Mouse (Mus musculus) left cerebral cortex, postnatal 4 days (tissue): Measurements from ENCODE around the gene Tpk1. TPM values are rescaled to one million over a fixed set of nuclear protein-coding genes. Genes with fewer than 3 reads are reported as not detected.

Experiments used
- DNase-seq: peaks from one replicate; pipeline ENCODE4 v3.0.0-alpha.2; 2022
- intact Hi-C: fragments of 180-260 bp; cut with DNase I; formaldehyde crosslinking; loops from one replicate; pipeline ENCODE4 v1.15.1; 2025
- total RNA-seq, 2 experiments: library from RNA; stranded (reverse); gene quantifications; 2 replicates each; pipeline ENCODE4 v1.2.3; 2021

Tpk1 gene
- total RNA-seq, 2 experiments from 2014 or later: 3.9 to 6.0 TPM

DNA sequence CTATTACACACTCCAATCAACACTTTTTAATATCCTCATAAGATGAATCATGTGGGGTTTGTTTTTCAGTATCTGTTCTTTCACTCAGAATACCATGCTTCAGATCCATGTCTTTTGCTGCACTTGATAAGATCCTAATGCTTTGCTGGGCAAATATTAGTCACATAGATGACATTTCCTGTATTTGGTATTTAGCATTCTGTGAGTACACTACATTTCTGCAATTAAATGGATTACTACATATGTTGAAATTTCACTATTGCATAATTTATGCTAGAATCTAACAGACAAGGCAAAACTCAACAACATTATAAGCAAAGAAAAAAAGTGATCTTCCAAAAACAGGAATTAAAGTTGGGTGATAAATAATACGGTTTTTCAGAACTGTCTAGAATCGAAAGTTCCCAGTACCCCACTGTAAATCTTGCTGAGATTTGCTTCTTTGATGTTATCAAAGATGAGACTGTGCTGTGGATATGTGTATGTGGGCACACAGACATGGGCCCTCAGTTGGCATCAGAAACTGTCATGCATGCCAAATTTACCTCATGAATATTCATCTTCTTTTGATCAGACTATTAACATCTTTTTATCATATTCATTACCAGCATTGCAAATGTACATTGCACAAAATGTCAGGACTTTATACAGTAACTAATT lies 203.8 kb downstream of the Tpk1 start:
- DNase-seq: peak; percentile 33
- intact Hi-C loops: no loop called here

DNA sequence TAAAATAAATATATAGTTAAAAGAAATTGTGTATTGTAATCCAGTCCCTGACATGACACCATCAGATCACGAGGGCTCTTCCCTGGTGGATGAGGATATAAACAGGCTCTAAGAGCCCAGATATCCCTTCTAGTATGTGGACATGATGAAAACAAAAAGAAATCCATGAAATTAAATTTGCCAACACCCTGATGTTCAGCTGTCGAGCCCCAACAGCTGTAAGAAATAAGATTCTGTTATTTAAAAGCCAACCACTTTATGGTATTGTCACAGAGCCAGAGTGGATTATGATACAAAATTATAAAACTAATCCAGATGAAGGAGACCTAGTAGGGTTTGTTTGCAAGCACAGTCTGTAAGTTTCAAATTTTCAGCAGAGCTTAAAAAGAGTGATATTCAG lies 207.0 kb downstream of the Tpk1 start:
- no peak for DNase-seq
- intact Hi-C loops: no loop called here

DNA sequence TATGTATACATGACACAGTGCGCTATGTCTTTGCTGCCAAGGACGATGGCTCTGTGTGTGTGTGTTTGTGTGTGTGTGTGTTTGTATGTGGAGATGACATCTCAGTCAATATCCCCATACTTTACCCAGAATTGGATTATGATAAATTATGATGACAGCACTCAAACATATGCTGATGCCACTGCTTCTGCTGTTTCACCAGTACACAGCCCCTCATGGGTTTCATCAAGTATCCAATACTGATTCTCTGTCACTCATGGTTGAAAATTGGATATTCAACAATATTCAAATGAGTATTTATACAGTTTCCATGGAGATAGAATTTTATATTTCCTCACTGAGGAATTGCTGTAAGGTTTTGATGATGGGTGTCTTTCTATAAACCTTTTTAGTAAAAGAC lies 208.1 kb downstream of the Tpk1 start:
- intact Hi-C loops: no loop called here
- no peak for DNase-seq

- DNase-seq: no peak
These were observed 216.6 kb downstream of the Tpk1 start for GRCm38 (mm10) chr6:43449498-43449897.

DNA sequence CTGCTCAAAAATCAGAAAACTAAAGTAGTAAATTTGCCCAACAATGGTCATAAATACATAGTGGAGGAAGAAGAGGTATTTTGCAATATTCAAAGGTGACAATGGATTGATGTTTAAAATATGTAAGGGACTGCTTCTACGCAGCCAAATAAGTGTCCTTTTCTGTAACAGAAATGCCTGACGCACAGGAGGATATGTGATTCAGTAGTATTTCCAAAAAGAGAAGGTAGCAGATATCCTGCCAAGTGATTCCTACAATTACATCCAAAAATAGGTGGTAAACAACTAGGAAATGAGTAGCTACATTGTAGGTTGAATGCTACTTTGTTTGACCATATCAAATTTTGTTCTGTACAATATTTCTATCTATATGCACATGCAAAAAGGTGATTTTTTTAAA lies 220.2 kb downstream of the Tpk1 start:
- intact Hi-C loops: no loop called here
- DNase-seq: no peak

More at GRCm38 (mm10) chr6:43449498-43449897, 216.6 kb downstream of the Tpk1 start:
- intact Hi-C loops: no loop called here

DNA sequence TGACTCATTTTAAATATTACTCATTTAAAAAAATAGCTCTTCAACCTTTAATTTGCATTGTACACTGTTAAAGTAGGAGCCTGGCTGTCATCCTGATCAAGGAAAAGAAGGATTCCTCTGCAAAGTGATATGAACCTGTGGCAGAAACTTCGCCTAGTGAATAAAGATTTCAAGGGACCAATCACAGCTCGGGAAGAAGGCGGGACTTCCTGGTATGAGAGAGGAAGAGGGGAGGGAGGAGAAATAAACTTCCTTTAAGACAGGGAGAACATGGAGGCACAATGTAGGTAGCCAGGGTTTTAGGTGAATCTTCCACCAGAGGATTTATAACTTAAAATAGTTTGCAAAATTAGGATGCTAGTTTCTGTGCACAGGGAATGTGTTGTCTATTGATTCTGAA lies 223.9 kb downstream of the Tpk1 start:
- intact Hi-C loops: no loop called here
- DNase-seq: no peak

- intact Hi-C loops: no loop called here
- DNase-seq: peak; percentile 94
These were observed 230.0 kb downstream of the Tpk1 start for GRCm38 (mm10) chr6:43435987-43436541.

DNA sequence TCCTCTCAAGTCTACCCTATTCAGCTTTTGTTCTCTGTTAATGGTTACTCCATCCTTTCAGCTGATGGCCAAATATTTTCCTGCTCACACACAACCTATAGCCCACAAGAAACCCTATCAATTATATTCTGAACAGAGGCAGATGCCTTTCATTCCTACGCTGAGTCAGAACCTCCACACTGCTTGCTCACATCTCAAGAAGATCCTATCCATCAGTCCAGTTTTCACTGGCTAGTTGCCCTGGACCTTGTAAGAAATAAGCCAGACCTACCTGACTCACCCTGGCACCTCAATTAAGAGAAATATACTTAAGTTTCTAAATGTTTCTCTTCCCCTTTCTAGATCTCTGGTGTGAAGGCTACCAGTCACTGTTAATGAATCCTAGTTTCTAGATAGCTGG lies 231.7 kb downstream of the Tpk1 start:
- DNase-seq: no peak
- intact Hi-C loops: no loop called here

GRCm38 (mm10) chr6:43424978-43425377 lies 241.1 kb downstream of the Tpk1 start:
- DNase-seq: no peak
- intact Hi-C loops: no loop called here

- DNase-seq: no peak
- intact Hi-C loops: no loop called here
These were observed 245.6 kb downstream of the Tpk1 start for GRCm38 (mm10) chr6:43420358-43420979.

GRCm38 (mm10) chr6:43408949-43409348 lies 257.1 kb downstream of the Tpk1 start:
- no peak for DNase-seq
- intact Hi-C loops: loop anchor here (10.0 kb wide), 1 partner anchor 256 kb away; the partner anchor contains the start of gene Tpk1

- DNase-seq: no peak
- intact Hi-C loops: loop anchor here (10.0 kb wide), 1 partner anchor 262 kb away; the partner anchor contains the start of gene Tpk1
These were observed 263.0 kb downstream of the Tpk1 start for GRCm38 (mm10) chr6:43403076-43403475.

GRCm38 (mm10) chr6:43402219-43402997 lies 263.7 kb downstream of the Tpk1 start:
- DNase-seq: no peak
- intact Hi-C loops: loop anchor here (10.0 kb wide), 1 partner anchor 262 kb away; the partner anchor contains the start of gene Tpk1

DNA sequence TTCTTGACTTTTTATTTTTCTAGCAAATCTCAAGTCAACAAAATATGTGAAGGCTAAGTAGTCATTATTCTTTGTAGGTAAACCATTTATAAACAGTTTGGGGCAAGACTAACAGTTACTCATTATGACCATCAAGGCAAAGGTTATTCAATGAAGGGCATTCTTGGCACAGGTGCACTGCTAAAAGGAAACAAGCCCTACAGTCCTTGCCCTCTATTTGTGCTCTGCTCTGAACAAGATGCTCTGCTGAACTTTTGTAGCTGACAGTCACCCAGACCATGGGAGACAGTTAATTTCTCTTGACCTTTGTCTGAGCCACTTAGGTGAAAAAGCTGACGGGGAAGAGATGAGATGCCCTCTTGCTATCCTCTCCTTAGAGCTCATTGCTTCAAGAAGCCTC lies 269.7 kb downstream of the Tpk1 start:
- intact Hi-C loops: loop anchor here (10.0 kb wide), 1 partner anchor 1628 kb away; no protein-coding TSS in a partner anchor
- no peak for DNase-seq

- intact Hi-C loops: loop anchor here (10.0 kb wide), 1 partner anchor 1629 kb away; no protein-coding TSS in a partner anchor
- DNase-seq: peak; percentile 23
These were observed 270.5 kb downstream of the Tpk1 start for GRCm38 (mm10) chr6:43395538-43395937.

DNA sequence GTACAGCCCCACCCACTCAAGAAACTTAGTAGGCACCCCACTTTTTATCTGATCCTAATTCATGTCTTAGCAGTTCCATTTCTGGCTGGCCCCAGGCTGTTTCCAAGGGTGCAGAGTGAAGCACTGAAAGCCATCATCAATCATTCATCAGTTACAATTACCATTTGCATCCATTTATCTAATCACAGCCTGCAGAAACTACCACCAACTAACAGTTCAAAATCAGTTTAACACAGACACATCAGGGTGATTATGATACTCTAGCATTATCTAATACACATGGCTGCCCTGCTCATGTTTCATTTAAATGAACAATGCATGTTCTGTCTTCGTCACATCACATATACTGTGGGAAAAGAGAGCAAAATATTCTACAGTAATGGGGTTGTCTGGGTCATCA lies 274.7 kb downstream of the Tpk1 start:
- intact Hi-C loops: loop anchor here (10.0 kb wide), 1 partner anchor 1633 kb away; no protein-coding TSS in a partner anchor
- DNase-seq: no peak

- intact Hi-C loops: no loop called here
- DNase-seq: no peak
These were observed 278.8 kb downstream of the Tpk1 start for GRCm38 (mm10) chr6:43387273-43387672.

DNA sequence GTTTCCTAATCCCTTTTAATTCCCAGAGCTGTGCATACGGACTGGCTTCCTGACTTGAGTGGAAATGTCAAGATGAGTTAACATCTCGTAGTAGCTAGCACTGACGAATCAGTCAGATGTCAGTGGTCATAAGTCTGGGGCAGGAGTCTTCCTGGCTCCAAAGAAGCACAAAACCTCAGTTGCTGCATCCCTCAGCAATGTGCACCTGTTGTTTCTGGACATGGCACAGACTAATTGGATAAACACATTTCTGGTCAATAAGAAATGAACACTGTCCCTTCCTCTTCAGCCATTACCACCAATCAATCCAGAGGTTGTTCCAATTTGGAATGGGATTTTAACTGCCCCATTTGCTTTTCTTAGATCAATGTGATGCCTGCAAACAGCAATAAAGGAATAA lies 281.2 kb downstream of the Tpk1 start:
- intact Hi-C loops: no loop called here

DNA sequence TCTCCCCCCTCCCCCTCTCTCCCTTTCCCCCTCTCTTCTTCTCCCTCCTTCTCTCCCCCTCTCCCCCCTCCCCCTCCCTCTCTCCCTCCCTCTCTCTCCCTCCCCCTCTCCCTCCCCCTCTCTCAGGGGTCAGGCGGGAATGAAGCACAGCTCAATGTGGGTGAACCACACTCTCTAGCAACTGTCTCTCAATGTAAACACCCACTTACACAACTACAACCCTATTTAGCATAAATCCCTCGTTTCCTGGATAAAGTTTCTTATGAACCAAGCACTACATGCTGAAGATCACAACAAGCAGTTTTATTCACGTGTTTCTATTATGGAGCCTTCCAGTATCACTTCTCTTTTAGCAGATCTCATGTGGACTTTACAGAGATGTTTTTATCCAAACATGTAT lies 281.8 kb downstream of the Tpk1 start:
- intact Hi-C loops: no loop called here
- DNase-seq: no peak

More for the DNA sequence above, 281.2 kb downstream of the Tpk1 start:
- DNase-seq: no peak

GRCm38 (mm10) chr6:43382750-43383149 lies 283.3 kb downstream of the Tpk1 start:
- DNase-seq: no peak
- intact Hi-C loops: no loop called here

DNA sequence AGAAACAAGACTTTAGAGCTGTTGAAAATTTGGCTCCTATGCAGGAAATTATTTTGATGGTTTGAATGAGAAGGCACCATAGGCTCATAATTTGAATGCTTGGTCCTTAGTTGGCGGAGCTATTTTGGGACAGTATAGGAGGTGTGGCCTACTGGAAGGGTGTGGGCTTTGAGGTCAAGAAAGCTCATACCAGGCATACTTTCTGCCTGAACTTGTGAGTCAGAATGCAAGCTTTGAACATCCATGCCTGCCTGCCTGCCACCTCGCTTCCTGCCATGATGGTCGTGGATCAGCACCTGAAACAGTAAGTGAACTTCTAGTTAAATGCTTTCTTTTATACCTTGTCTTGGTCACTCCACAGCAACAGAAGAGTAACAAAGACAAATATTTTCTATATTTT lies 283.8 kb downstream of the Tpk1 start:
- DNase-seq: no peak
- intact Hi-C loops: no loop called here
